Mouse (Mus musculus) forebrain, embryonic 11.5 days (tissue): ENCODE results near the gene Cntnap2. TPM values are rescaled to one million over a fixed set of nuclear protein-coding genes. Genes with fewer than 3 reads are reported as not detected.

Experiments
- ATAC-seq: fragments of 200-750 bp; cut with Nextera tagmentation; replicated peaks from 2 replicates; pipeline ENCODE4 v1.8.0; 2017; ENCODE audit warnings: moderate TSS enrichment; ENCODE audit not compliant: low FRiP score
- DNase-seq: peaks from one replicate; pipeline ENCODE4 v3.0.0-alpha.2; 2017; ENCODE audit warnings: low spot score
- H3K27ac ChIP-seq: fragments of 300-500 bp; sonication (generic); 2 replicates; pipeline ENCODE4 v1.5.1; 2014; ENCODE audit warnings: low read depth, low read length
- H3K27me3 ChIP-seq: fragments of 300-500 bp; sonication (generic); 2 replicates; pipeline ENCODE4 v1.6.1; 2014; ENCODE audit warnings: mild to moderate bottlenecking, low read length, mixed read lengths; ENCODE audit not compliant: control insufficient read depth, insufficient read depth
- H3K36me3 ChIP-seq: fragments of 300-500 bp; sonication (generic); 2 replicates; pipeline ENCODE4 v1.6.1; 2014; ENCODE audit warnings: mild to moderate bottlenecking, low read length, moderate library complexity, mixed read lengths; ENCODE audit not compliant: control insufficient read depth, insufficient read depth
- H3K4me1 ChIP-seq: fragments of 300-500 bp; sonication (generic); replicated peaks from 2 replicates; pipeline ENCODE4 v1.6.1; 2014; ENCODE audit warnings: low read length, mixed read lengths; ENCODE audit not compliant: control insufficient read depth, insufficient read depth
- H3K4me2 ChIP-seq: fragments of 300-500 bp; sonication (generic); 2 replicates; pipeline ENCODE4 v1.6.1; 2014; ENCODE audit warnings: low read depth, mild to moderate bottlenecking, low read length, moderate library complexity, mixed read lengths; ENCODE audit not compliant: severe bottlenecking
- H3K4me3 ChIP-seq: fragments of 300-500 bp; sonication (generic); 2 replicates; pipeline ENCODE4 v1.5.1; 2014; ENCODE audit warnings: low read depth, low read length
- H3K9ac ChIP-seq: fragments of 300-500 bp; sonication (generic); 2 replicates; pipeline ENCODE4 v1.6.1; 2014; ENCODE audit warnings: low read length
- H3K9me3 ChIP-seq: fragments of 300-500 bp; sonication (generic); 2 replicates; pipeline ENCODE4 v1.6.1; 2016; ENCODE audit warnings: low read length, mixed read lengths; ENCODE audit not compliant: control insufficient read depth
- WGBS: fragments of 180-500 bp; shearing (Covaris S2); extraction: QIAGEN DNeasy Blood & Tissue Kit; methylation state at CpG from one replicate; pipeline ENCODE4 v1.1.7; 2014; 5-methylcytosine and 5-hydroxymethylcytosine counted together
- polyA plus RNA-seq: library from polyadenylated mRNA; unstranded; fragments of >200 nt; fragmentation: Nextera tagmentation; extraction: Ambion mirVana; gene quantifications from 2 replicates; pipeline ENCODE4 v1.2.1, GENCODE M21; 2014

Cntnap2 gene
- polyA plus RNA-seq, 1 experiment from 2014 or later = 69.6 TPM

DNA sequence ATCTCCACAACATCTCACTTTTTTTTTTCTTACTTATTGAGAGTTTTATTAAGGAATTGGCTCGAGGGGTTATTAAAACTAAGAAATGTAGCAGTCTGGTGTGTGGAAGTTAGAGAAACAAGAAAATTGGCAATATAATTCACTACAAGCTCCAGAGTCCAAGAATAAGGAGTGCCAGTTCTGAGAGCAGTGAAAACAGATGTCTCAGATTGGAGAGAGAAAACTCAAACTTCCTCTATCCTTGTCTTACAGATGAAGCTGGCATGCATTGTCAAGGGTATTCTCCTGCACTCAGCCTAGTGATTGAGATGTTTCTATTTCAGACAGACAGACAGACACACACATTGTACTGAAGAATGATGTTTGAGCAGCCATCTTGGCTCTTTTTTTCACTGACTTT lies 1984.4 kb downstream of the Cntnap2 start:
- WGBS = 94% methylated on average over 1 of the region's 1 CpGs
- ATAC-seq (no peak), DNase-seq (no peak)
- H3K4me3 ChIP-seq = no peak overlapping the region
- H3K27me3 ChIP-seq = no peaks in the 10 kb centered on the region
- no peaks in the 10 kb centered on the region for H3K9me3 ChIP-seq
- H3K9ac ChIP-seq = no peak overlapping the region
- no peaks in the 10 kb centered on the region for H3K36me3 ChIP-seq
- no peaks in the 10 kb centered on the region for H3K4me1 ChIP-seq
- no peak overlapping the region for H3K4me2 ChIP-seq
- no peak overlapping the region for H3K27ac ChIP-seq

DNA sequence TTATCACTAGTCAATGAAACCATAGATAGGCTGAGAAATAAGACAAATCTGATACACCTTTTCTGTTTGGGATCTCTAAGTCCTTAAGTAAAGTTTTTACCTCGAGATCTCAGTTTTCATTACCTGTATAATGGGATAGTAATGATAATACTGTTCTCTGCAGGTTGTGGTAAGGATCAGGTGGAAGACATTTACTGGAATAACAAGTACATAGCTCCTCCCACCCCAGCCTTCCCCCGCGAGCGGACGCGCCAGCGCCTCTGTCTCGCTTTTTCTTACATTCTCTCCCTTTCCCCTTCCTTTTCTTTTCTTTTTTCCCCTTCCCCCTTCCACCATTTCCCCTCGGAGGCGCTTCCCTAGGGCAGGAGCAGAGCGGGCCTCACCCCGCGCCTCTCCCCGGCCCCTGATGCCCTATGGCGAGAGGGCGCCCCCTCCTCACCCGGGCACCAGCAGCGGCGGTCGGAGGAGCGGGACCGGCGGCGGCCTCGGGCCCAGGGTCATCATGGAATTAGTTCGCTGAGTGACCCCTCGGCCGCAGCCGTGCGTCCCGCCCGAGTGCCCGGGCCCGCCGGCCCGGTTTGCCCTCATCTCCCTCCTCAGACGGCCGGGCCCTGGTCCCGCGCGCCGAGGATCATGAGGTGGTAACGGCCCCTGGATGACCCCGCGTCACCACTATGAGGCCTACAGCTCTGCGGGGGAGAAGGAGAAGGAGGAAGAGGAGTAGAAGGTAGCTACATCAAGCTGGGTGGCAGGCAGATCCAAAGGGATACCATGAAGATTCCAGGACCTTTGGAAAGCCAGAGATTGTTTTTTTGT lies 1985.4 kb downstream of the Cntnap2 start:
- peak overlapping the region; percentile 35 for H3K4me3 ChIP-seq
- WGBS = 3% methylated on average over 46 of the region's 46 CpGs
- peak; percentile 57 for ATAC-seq
- peak; percentile 51 for DNase-seq
- peak overlapping the region; percentile 58 for H3K4me2 ChIP-seq
- H3K27me3 ChIP-seq = no peaks in the 10 kb centered on the region
- no peaks in the 10 kb centered on the region for H3K36me3 ChIP-seq
- no peak overlapping the region for H3K27ac ChIP-seq
- peak overlapping the region; percentile 52 for H3K9ac ChIP-seq
- no peaks in the 10 kb centered on the region for H3K4me1 ChIP-seq
- H3K9me3 ChIP-seq = no peaks in the 10 kb centered on the region

DNA sequence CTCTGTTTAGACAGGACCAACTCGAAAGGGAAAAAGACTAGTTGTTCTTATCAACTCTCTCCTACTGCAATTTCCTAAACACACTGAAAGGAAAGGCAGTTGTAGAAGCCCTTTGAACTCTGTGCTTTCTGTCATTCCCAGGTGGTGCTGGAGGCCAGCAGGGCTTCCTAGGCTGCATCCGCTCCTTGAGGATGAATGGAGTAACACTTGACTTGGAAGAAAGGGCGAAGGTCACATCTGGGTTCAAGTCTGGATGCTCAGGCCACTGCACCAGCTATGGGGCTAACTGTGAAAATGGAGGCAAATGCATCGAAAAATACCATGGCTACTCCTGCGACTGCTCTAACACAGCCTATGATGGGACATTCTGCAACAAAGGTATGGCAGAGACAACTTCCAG lies 1989.9 kb downstream of the Cntnap2 start:
- H3K4me2 ChIP-seq = no peak overlapping the region
- ATAC-seq (no peak), DNase-seq (no peak)
- H3K4me1 ChIP-seq = no peaks in the 10 kb centered on the region; the same call in 1 of the 2 replicates
- no peaks in the 10 kb centered on the region for H3K27me3 ChIP-seq
- WGBS = 76% methylated on average over 5 of the region's 5 CpGs
- no peak overlapping the region for H3K9ac ChIP-seq
- H3K9me3 ChIP-seq = no peaks in the 10 kb centered on the region
- no peak overlapping the region for H3K27ac ChIP-seq
- H3K4me3 ChIP-seq = no peak overlapping the region
- H3K36me3 ChIP-seq = no peaks in the 10 kb centered on the region

DNA sequence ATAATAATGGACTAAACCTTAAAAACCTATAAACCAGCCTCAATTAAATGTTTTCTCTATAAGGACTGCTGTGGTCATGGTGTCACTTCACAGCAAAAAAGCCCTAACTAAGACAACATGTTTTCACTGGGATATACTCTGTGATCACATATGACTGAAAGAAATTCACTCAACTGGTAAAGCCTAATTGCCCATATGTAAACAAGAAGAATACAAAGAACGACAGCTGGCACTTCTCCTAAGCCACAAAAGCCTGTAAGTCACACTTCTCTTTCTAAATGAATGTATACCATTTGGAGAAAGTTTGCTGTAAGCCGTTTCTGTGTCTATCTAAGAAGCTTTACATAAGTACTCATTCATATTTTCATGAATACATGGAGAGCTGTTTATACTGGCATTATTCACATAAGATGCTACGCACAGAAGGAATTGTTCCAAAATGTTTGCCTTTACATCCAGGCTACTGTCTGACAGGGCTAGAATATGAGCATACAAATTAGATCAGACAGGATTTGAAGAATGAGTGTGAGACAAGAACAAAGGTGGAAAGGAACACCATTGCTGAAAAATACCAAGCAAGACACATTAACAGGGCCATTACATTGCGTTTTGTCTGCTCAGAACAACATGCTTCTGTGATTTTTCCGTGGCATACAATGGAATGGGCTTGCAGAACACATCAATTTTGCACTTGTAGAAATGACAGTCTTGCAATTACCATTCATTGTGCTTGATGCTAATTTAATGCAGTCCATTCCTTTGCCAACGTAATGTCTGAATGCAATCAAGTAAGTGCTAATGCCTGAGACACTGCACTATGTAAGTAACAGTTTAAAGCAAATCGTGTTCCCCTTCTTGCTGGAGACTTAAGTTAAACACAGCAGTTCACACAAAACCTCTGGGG lies 1991.4 kb downstream of the Cntnap2 start:
- no peaks in the 10 kb centered on the region for H3K27me3 ChIP-seq
- no peaks in the 10 kb centered on the region for H3K9me3 ChIP-seq
- H3K4me2 ChIP-seq = no peak overlapping the region
- no peak overlapping the region for H3K4me3 ChIP-seq
- 62% methylated on average over 7 of the region's 7 CpGs for WGBS
- DNase-seq (no peak), ATAC-seq (no peak; the same call in 1 of the 2 replicates)
- H3K36me3 ChIP-seq = no peaks in the 10 kb centered on the region
- 0 out of 2 replicates have a peak overlapping the region, but pooled peaks have one; percentile 18 for H3K27ac ChIP-seq
- H3K4me1 ChIP-seq = no peaks in the 10 kb centered on the region; the same call in 1 of the 2 replicates
- no peak overlapping the region for H3K9ac ChIP-seq

DNA sequence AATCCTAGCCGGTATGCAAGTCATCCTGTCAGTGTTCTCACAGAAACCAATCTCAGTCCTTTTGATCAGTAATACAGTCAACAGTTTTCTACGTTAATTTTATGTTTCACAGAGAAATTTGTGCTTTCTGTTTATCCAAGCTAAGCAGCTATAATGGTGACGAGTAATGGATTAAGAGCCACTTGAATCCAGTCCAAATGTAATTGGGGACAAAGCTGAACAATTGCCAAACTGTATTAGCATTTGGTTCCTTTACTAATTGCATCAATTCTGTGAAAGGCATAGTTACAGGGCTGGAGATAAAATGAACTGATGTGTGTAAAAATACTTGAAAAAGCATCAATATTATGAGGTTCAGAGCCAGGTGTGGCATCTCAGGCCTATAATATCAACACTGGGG lies 2002.2 kb downstream of the Cntnap2 start:
- H3K9me3 ChIP-seq = no peaks in the 10 kb centered on the region
- H3K36me3 ChIP-seq = no peaks in the 10 kb centered on the region
- H3K4me3 ChIP-seq = no peak overlapping the region
- H3K4me2 ChIP-seq = no peak overlapping the region
- H3K27ac ChIP-seq = no peak overlapping the region
- WGBS = 77% methylated on average over 3 of the region's 3 CpGs
- no peak for ATAC-seq
- H3K9ac ChIP-seq = no peak overlapping the region
- no peaks in the 10 kb centered on the region for H3K27me3 ChIP-seq
- no peaks in the 10 kb centered on the region for H3K4me1 ChIP-seq
- DNase-seq = no peak

DNA sequence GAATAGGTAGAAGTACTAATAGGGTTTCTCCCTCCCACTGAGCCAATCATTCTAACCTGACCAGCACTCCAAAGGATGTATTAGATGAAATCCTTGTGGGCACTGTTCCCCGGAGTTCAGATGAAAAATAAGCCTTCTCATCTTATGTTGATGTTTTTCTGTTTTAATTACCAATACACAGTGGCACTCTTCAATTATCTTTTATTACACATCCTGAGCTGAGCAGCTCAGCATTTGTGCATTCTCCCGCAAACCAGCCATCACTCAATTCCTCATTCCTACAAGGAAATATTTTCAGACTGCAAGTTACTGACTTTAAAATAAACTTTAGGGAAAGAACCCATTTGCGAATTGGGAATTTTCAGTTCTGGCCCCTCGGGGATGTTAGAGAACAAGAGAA lies 2030.8 kb downstream of the Cntnap2 start:
- DNase-seq = no peak
- no peaks in the 10 kb centered on the region for H3K4me1 ChIP-seq
- no peak overlapping the region for H3K4me3 ChIP-seq
- no peaks in the 10 kb centered on the region for H3K36me3 ChIP-seq
- WGBS = 79% methylated on average over 4 of the region's 4 CpGs
- H3K9ac ChIP-seq = no peak overlapping the region
- H3K27ac ChIP-seq = no peak overlapping the region
- ATAC-seq = no peak
- no peak overlapping the region for H3K4me2 ChIP-seq
- H3K27me3 ChIP-seq = no peaks in the 10 kb centered on the region
- no peaks in the 10 kb centered on the region for H3K9me3 ChIP-seq

DNA sequence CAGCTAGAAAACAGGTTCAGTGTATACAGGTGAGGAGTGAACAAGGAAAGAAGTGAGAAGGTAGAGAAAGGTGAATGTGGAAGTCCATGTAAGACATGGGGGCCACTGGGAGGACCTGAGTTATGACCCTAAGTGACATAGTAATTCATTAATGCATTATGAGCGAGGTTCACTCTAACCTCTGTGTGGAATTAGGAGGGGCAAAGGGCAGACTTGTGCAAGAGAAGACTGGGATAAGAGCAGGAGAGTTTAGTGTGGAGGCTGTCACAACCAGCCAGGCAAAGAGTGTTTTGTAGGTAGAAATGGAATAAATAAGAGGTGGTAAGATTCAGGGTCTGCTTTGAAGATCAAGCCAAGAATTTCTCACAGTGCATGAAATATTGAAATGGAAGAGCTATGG lies 2045.8 kb downstream of the Cntnap2 start:
- ATAC-seq = no peak
- Histone ChIP-seq H3K4me1 (no peaks in the 10 kb centered on the region), H3K27ac (no peak overlapping the region), H3K27me3 (no peaks in the 10 kb centered on the region), H3K9me3 (no peaks in the 10 kb centered on the region), H3K9ac (no peak overlapping the region), H3K4me3 (no peak overlapping the region), H3K36me3 (no peaks in the 10 kb centered on the region), H3K4me2 (no peak overlapping the region)
- no peak for DNase-seq
- 72% methylated on average over 1 of the region's 1 CpGs for WGBS

DNA sequence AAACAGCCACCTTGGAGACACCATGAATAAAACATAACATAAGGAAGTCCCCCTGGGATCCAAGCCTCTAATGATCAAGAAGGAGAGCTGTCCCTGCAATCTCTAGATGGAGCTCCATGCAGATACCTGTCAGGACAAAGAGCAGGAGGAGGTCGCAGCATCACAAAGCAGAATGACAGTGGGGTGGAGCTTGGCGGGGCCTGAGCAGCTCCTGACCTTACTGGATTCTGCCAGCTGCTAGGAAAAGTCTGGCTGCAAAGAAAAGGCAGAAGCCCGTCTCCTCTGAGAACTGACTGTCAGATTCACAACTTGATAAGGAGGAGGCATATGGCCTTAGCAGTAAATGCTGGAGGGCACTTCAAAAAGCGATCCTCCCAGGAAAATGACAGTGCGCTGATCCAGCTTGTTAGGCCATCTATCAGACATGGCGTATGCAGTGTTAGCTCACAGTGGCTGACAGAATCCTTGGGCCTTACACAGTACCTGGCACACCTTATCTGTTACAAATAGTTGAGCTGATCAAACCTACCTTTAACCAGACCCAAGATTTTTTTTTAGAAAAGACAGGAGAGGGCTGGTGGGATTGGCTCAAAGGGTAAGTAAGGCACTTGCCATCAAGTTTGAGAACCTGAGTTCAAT lies 2050.5 kb downstream of the Cntnap2 start:
- ATAC-seq = no peak

More for the DNA sequence above, 2050.5 kb downstream of the Cntnap2 start:
- Histone ChIP-seq H3K4me2 (no peak overlapping the region), H3K9me3 (no peaks in the 10 kb centered on the region), H3K36me3 (no peaks in the 10 kb centered on the region), H3K4me1 (no peaks in the 10 kb centered on the region), H3K27ac (no peak overlapping the region), H3K4me3 (no peak overlapping the region), H3K9ac (no peak overlapping the region), H3K27me3 (no peaks in the 10 kb centered on the region)
- 41% methylated on average over 6 of the region's 6 CpGs for WGBS
- DNase-seq = no peak
